Mouse (Mus musculus) midbrain, embryonic 16.5 days (tissue): ENCODE measurements around the gene 4833423E24Rik. TPM values are rescaled to one million over a fixed set of nuclear protein-coding genes. Genes with fewer than 3 reads are reported as not detected.

Experiments
- ATAC-seq: fragments of 200-750 bp; cut with Nextera tagmentation; 2 replicates; pipeline ENCODE4 v1.8.0; 2017; ENCODE audit warnings: moderate TSS enrichment
- H3K27ac ChIP-seq: fragments of 300-500 bp; sonication (generic); 2 replicates; pipeline ENCODE4 v1.5.1; 2014; ENCODE audit warnings: mild to moderate bottlenecking, low read length, mixed read lengths
- H3K27me3 ChIP-seq: fragments of 300-500 bp; sonication (generic); 2 replicates; pipeline ENCODE4 v1.6.1; 2014; ENCODE audit warnings: low read depth, low read length, mixed read lengths; ENCODE audit not compliant: control insufficient read depth, insufficient read depth
- H3K36me3 ChIP-seq: fragments of 300-500 bp; sonication (generic); 2 replicates; pipeline ENCODE4 v1.6.1; 2014; ENCODE audit warnings: mild to moderate bottlenecking, low read length, moderate library complexity, mixed read lengths; ENCODE audit not compliant: control insufficient read depth, insufficient read depth
- H3K4me1 ChIP-seq: fragments of 300-500 bp; sonication (generic); 2 replicates; pipeline ENCODE4 v1.6.1; 2014; ENCODE audit warnings: mild to moderate bottlenecking, low read length, mixed read lengths; ENCODE audit not compliant: control insufficient read depth, insufficient read depth
- H3K4me2 ChIP-seq: fragments of 300-500 bp; sonication (generic); 2 replicates; pipeline ENCODE4 v1.6.1; 2014; ENCODE audit warnings: mild to moderate bottlenecking, low read length, mixed read lengths
- H3K4me3 ChIP-seq: fragments of 300-500 bp; sonication (generic); 2 replicates; pipeline ENCODE4 v1.5.1; 2014; ENCODE audit warnings: low read depth, mild to moderate bottlenecking, low read length, moderate library complexity, mixed read lengths
- H3K9ac ChIP-seq: fragments of 300-500 bp; sonication (generic); 2 replicates; pipeline ENCODE4 v1.6.1; 2014; ENCODE audit warnings: low read depth, low read length, mixed read lengths
- H3K9me3 ChIP-seq: fragments of 300-500 bp; sonication (generic); replicated peaks from 2 replicates; pipeline ENCODE4 v1.6.1; 2014; ENCODE audit warnings: mild to moderate bottlenecking, low read length, mixed read lengths; ENCODE audit not compliant: control insufficient read depth, poor library complexity, severe bottlenecking
- WGBS: fragments of 180-500 bp; shearing (Covaris S2); extraction: QIAGEN DNeasy Blood & Tissue Kit; methylation state at CpG from one replicate; pipeline ENCODE4 v1.1.7; 2014; 5-methylcytosine and 5-hydroxymethylcytosine counted together
- polyA plus RNA-seq: library from polyadenylated mRNA; unstranded; fragments of >200 nt; fragmentation: Nextera tagmentation; extraction: Ambion mirVana; gene quantifications from 2 replicates; pipeline ENCODE4 v1.2.1, GENCODE M21; 2015

4833423E24Rik gene
- polyA plus RNA-seq, 1 experiment from 2014 or later: 0.28 TPM

DNA sequence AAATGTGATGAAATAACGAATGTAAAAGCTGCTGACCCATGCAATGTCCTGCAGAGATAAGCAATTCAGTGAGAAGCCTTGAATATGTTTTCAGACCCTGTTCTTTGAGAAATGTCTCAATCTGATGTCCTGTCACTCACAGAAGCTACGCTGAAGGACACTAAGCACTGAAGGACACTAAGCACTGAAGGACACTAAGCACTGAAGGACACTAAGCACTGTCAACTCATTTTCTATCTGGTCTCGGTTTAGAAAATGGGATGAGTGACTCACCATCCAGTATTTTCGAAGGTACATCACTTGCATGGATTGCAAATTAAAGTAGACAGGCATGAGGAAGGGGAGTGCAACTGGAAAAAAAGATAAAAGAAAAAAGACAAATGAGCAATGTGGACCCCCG is 28.4 kb downstream of the 4833423E24Rik start:
- H3K9ac ChIP-seq: no peak overlapping the region
- no peak overlapping the region for H3K4me2 ChIP-seq
- H3K9me3 ChIP-seq: no peaks in the 10 kb centered on the region
- no peak overlapping the region for H3K4me3 ChIP-seq
- H3K27ac ChIP-seq: no peak overlapping the region
- H3K27me3 ChIP-seq: no peaks in the 10 kb centered on the region
- no peaks in the 10 kb centered on the region for H3K36me3 ChIP-seq
- ATAC-seq: no peak
- no peaks in the 10 kb centered on the region for H3K4me1 ChIP-seq
- WGBS: 56% methylated on average over 5 of the region's 5 CpGs

DNA sequence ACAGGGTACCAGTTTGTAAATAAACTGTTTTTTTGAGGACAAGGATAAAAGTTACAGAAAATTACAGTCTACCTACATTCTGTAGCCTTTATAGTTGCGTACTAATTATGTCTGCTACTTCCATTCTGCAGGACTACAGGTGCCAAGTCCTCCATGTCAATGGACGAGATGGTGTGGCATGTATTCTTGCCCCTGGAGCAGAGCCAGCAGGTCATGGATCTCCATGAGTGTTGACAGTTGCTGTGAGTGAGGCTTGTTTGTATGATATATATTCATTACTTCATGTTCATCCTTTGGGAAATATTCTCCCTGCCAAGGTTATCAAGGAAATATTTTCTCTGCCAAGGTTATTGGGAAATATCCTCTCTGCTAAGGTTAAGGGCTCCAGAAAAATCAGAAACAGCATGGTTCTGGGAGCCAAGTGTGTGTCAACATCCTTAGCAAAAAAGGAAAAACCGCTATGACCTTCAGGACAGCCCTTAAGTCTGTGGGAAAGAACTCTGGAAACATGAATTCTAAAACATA is 52.0 kb downstream of the 4833423E24Rik start:
- H3K4me2 ChIP-seq: no peak overlapping the region
- no peaks in the 10 kb centered on the region for H3K4me1 ChIP-seq
- H3K27ac ChIP-seq: no peak overlapping the region
- H3K27me3 ChIP-seq: no peaks in the 10 kb centered on the region
- H3K4me3 ChIP-seq: no peak overlapping the region
- H3K36me3 ChIP-seq: no peaks in the 10 kb centered on the region
- H3K9me3 ChIP-seq: no peaks in the 10 kb centered on the region
- H3K9ac ChIP-seq: no peak overlapping the region
- no peak for ATAC-seq
- WGBS: 87% methylated on average over 3 of the region's 3 CpGs

GRCm38 (mm10) chr2:85443539-85443938 is 75.3 kb downstream of the 4833423E24Rik start, which contains the start of gene Olfr995:
Gene Olfr995 (minus strand): TSS chr2:85443639.
- 4% methylated on average over 1 of the region's 1 CpGs for WGBS

DNA sequence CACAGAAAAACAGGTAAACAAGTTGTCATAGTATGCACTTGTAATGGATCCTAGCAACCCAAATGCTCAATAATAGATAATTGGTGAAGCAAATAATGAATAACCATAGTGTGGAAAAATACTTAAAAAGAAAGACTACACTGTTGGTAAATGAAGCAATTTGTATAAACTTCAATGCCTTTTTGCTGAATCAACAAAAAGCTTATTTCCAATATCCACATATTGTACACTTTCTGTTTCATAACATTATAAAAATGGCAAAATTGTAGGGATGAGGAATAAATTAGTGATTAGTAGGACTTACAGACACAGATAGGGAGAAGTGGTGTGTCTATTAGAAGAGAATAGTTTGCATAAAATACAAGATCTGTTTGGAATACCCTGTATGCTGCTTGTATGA is 76.3 kb downstream of the 4833423E24Rik start:
- no peak overlapping the region for H3K4me2 ChIP-seq
- no peaks in the 10 kb centered on the region for H3K36me3 ChIP-seq

More at GRCm38 (mm10) chr2:85443539-85443938, 75.3 kb downstream of the 4833423E24Rik start, which contains the start of gene Olfr995:
- Histone ChIP-seq H3K4me2 (no peak within 1 kb of the TSS), H3K36me3 (no peaks in the 10 kb centered on the region), H3K4me3 (no peak within 1 kb of the TSS), H3K27me3 (no peaks in the 10 kb centered on the region), H3K9me3 (no peaks in the 10 kb centered on the region), H3K9ac (no peak within 1 kb of the TSS), H3K27ac (no peak within 1 kb of the TSS), H3K4me1 (no peaks in the 10 kb centered on the region)
- ATAC-seq: no peak

GRCm38 (mm10) chr2:85436351-85436750 is 82.5 kb downstream of the 4833423E24Rik start, which contains the start of gene Olfr994:
Gene Olfr994 (minus strand): TSS chr2:85436451.
- Histone ChIP-seq H3K9me3 (no peaks in the 10 kb centered on the region), H3K27me3 (no peaks in the 10 kb centered on the region), H3K27ac (no peak within 1 kb of the TSS), H3K36me3 (no peaks in the 10 kb centered on the region), H3K4me1 (no peaks in the 10 kb centered on the region), H3K4me2 (no peak within 1 kb of the TSS), H3K4me3 (no peak within 1 kb of the TSS), H3K9ac (no peak within 1 kb of the TSS)
- ATAC-seq: no peak
- 92% methylated on average over 3 of the region's 3 CpGs for WGBS

More for the DNA sequence above, 76.3 kb downstream of the 4833423E24Rik start:
- Histone ChIP-seq H3K4me3 (no peak overlapping the region), H3K9ac (no peak overlapping the region), H3K27me3 (no peaks in the 10 kb centered on the region), H3K4me1 (no peaks in the 10 kb centered on the region), H3K27ac (no peak overlapping the region), H3K9me3 (no peaks in the 10 kb centered on the region)
- ATAC-seq: no peak

Other genes starting within 250 kb of the 4833423E24Rik start
- not detected in 2 replicates for gene Olfr987, start 179.7 kb downstream of the 4833423E24Rik start, polyA plus RNA-seq
- gene Olfr988, start 155.8 kb downstream of the 4833423E24Rik start, polyA plus RNA-seq: not detected in 2 replicates
- gene Olfr992, start 109.6 kb downstream of the 4833423E24Rik start, polyA plus RNA-seq: not detected in 2 replicates
- not detected in 2 replicates for gene Olfr993, start 104.1 kb downstream of the 4833423E24Rik start, polyA plus RNA-seq
- gene Olfr994, start 82.6 kb downstream of the 4833423E24Rik start, polyA plus RNA-seq: not detected in 2 replicates
- gene Olfr995, start 75.4 kb downstream of the 4833423E24Rik start, polyA plus RNA-seq: not detected in 2 replicates
- not detected in 2 replicates for gene Olfr996, start 60.2 kb upstream of the 4833423E24Rik start, polyA plus RNA-seq
- gene Olfr998, start 69.9 kb upstream of the 4833423E24Rik start, polyA plus RNA-seq: not detected in 2 replicates
- not detected in 2 replicates for gene Olfr1000, start 92.9 kb upstream of the 4833423E24Rik start, polyA plus RNA-seq
- not detected in 2 replicates for gene Olfr1002, start 131.7 kb upstream of the 4833423E24Rik start, polyA plus RNA-seq
- gene Olfr154, start 145.4 kb upstream of the 4833423E24Rik start, polyA plus RNA-seq: not detected in 2 replicates
- not detected in 2 replicates for gene Olfr1006, start 159.7 kb upstream of the 4833423E24Rik start, polyA plus RNA-seq
- gene Olfr1008, start 170.4 kb upstream of the 4833423E24Rik start, polyA plus RNA-seq: not detected in 2 replicates
- not detected in 2 replicates for gene Olfr1009, start 196.4 kb upstream of the 4833423E24Rik start, polyA plus RNA-seq
- not detected in 2 replicates for gene Olfr1012, start 243.7 kb upstream of the 4833423E24Rik start, polyA plus RNA-seq
- not detected in 2 replicates for gene Olfr1013, start 248.1 kb upstream of the 4833423E24Rik start, polyA plus RNA-seq